Comparison of ENCODE assay signal across 34 mouse cellular contexts in the genomic region with DNA sequence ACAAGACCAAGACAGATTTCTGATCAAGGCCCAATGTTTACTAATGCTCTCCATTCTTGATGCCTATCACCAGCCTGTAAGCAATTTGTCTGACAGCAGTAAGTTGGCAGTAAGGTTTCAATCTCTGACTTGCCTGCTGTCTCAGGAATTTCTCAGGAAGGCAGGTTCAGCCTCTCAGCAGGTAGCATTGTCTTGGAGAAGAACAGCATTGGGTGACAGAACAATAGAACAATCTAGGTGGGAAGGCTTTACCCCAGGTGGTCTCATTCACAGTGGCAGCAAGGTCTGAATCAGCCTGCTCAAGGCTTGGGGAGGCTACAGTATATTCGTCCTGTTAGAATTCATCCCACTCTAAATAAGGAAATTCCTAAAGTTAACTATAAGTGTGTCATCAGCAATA.
"Had no signal": no experiment of that assay in that cellular context is flagged by ENCODE, and none has a peak within 500 bp of the region (broad histone marks: within the 10 kb centered on the region; RNA-seq: fewer than 3 reads in every experiment).

No protein-coding gene starts in this region.

- H3K9ac ChIP-seq: heart, embryonic 12.5 days; heart, embryonic 13.5 days; heart, embryonic 15.5 days; hindbrain, embryonic 12.5 days; hindbrain, embryonic 14.5 days; hindbrain, embryonic 15.5 days; intestine, embryonic 15.5 days; kidney, embryonic 15.5 days had no signal

- H3K9me3 ChIP-seq: heart, embryonic 12.5 days; heart, embryonic 15.5 days; hindbrain, embryonic 10.5 days; hindbrain, embryonic 12.5 days; hindbrain, embryonic 15.5 days; intestine, embryonic 15.5 days; kidney, embryonic 15.5 days had no signal

- H3K27ac ChIP-seq: heart, embryonic 13.5 days; heart, embryonic 15.5 days; hindbrain, embryonic 10.5 days; hindbrain, embryonic 12.5 days; hindbrain, embryonic 14.5 days; hindbrain, embryonic 15.5 days; hindbrain, postnatal 0 days; intestine, embryonic 15.5 days; kidney, embryonic 15.5 days; kidney, postnatal 0 days; layer of hippocampus, adult 2 months; left cerebral cortex, adult 2 months had no signal

- DNase-seq: heart, postnatal 10 days; heart, postnatal 14 days; heart, postnatal 36 days; heart, postnatal 4 days; kidney, adult 11 months; kidney, adult 18-20 months; kidney, adult 2 months; kidney, adult 8-10 months; kidney, adult 9 months; kidney, postnatal 10 days; kidney, postnatal 14 days; kidney, postnatal 25 days; kidney, postnatal 36 days; kidney, postnatal 4 days; layer of hippocampus, adult 9-11 months; layer of hippocampus, postnatal 36 days had no signal

- ATAC-seq: hindbrain, embryonic 16.5 days; hindbrain, postnatal 0 days; inflammation-experienced regulatory T-cells, adult 6 months; intestine, embryonic 15.5 days; intestine, embryonic 16.5 days; intestine, postnatal 0 days had no signal

- H3K27me3 ChIP-seq: heart, embryonic 12.5 days; heart, embryonic 13.5 days; heart, embryonic 15.5 days; hindbrain, embryonic 12.5 days; hindbrain, embryonic 15.5 days; intestine, embryonic 15.5 days; kidney, embryonic 15.5 days had no signal

- H3K4me3 ChIP-seq: heart, embryonic 12.5 days; heart, embryonic 13.5 days; heart, embryonic 15.5 days; hindbrain, embryonic 10.5 days; hindbrain, embryonic 12.5 days; hindbrain, embryonic 15.5 days; intestine, embryonic 15.5 days; kidney, embryonic 15.5 days; layer of hippocampus, adult 2 months; left cerebral cortex, adult 2 months had no signal

- H3K4me2 ChIP-seq: heart, embryonic 11.5 days; heart, embryonic 12.5 days; heart, embryonic 13.5 days; heart, embryonic 15.5 days; hindbrain, embryonic 12.5 days; hindbrain, embryonic 14.5 days; hindbrain, embryonic 15.5 days; intestine, embryonic 15.5 days; kidney, embryonic 15.5 days had no signal

- H3K36me3 ChIP-seq: heart, embryonic 12.5 days; heart, embryonic 13.5 days; heart, embryonic 15.5 days; hindbrain, embryonic 10.5 days; hindbrain, embryonic 12.5 days; hindbrain, embryonic 15.5 days; intestine, embryonic 15.5 days; kidney, embryonic 15.5 days had no signal

- H3K4me1 ChIP-seq: heart, embryonic 12.5 days; heart, embryonic 13.5 days; heart, embryonic 15.5 days; hindbrain, embryonic 10.5 days; hindbrain, embryonic 12.5 days; hindbrain, embryonic 15.5 days; intestine, embryonic 15.5 days; kidney, embryonic 15.5 days had no signal
